Mouse (Mus musculus) testis, adult 2 months (tissue): Measurements from ENCODE around the gene Fzr1.

ENCODE experiments used
- CTCF ChIP-seq: fragments of 200-500 bp; IDR thresholded peaks from 2 replicates; pipeline ENCODE4 v1.5.1; 2012; ENCODE audit warnings: low read depth, mild to moderate bottlenecking, inconsistent platforms, low read length, moderate library complexity; ENCODE audit not compliant: control insufficient read depth, insufficient read depth, insufficient replicate concordance
- POLR2A ChIP-seq: fragments of 200-500 bp; IDR thresholded peaks from 2 replicates; pipeline ENCODE4 v1.6.1; 2012; ENCODE audit warnings: low read depth, mild to moderate bottlenecking, inconsistent platforms, low read length, moderate library complexity; ENCODE audit not compliant: control insufficient read depth

- TF ChIP-seq POLR2A: no peak
- no peak for TF ChIP-seq CTCF
Measured at GRCm38 (mm10) chr10:81354738-81355477, 23.4 kb downstream of the Fzr1 start.
